ENCODE assay signal across 15 mouse cellular contexts in the genomic region with DNA sequence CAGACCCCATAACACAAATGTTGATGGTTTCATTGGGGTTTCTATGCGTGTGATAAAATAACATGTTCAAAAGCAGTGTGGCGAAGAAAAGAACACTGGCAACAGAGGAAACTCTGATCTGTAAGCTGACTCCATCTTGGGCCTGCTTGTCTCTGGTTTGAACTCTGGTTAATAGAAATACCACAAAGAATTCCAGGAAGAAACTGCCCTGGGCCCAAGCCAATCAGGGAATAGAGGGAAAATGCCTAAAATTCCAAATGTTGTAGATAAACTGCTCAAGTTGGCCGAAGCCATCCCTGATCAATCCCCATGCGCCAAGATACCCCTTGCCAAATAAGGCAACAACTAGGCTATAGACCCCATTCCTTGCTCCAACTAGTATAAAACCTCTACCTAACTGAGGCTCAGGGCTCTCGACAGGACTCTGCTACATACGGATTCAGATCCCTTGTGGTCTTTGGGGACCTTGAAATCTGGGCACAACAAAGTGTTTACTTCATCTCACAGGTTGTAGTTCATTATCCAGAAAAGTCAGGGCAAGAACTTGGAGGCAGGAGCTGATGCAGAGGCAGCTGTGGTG. TPM values are rescaled to one million over a fixed set of nuclear protein-coding genes. Genes with fewer than 3 reads are reported as not detected.
DNase-seq lines count a peak whose midpoint lies in the region; ATAC-seq lines count a peak whose summit lies in the region.
"Had no signal": no experiment of that assay in that cellular context is flagged by ENCODE, and none has a peak within 500 bp of the region (broad histone marks: within the 10 kb centered on the region; RNA-seq: fewer than 3 reads in every experiment).

No protein-coding gene starts in this region.

- no peak for ATAC-seq in erythroid progenitor cell, adult 5-6 weeks (replicated peaks; ENCODE audit: low FRiP score, poor library complexity, severe bottlenecking)
- ATAC-seq: forebrain, embryonic 15.5 days; hindbrain, postnatal 0 days had no signal

- peak; percentile 9 for DNase-seq in kidney, postnatal 14 days
- no peak for DNase-seq in kidney, postnatal 25 days
- DNase-seq in 3T3-L1 (ENCODE audit: low read depth, low spot score), result peak; percentile 73
- peak; percentile 81 for DNase-seq in NIH3T3 (ENCODE audit: low read depth)
- DNase-seq in layer of hippocampus, adult 9-11 months, result no peak
- DNase-seq: adrenal gland, adult 8-10 months; adrenal gland, postnatal 36 days; cerebellum, adult 2 months; cerebellum, postnatal 10 days; gastrocnemius, postnatal 36 days; heart, adult 2 months; heart, postnatal 4 days had no signal

RNA-seq across cellular contexts. Expression of a gene that starts 43.3 kb away (rescaled TPM):
- total RNA-seq in erythroid progenitor cell, adult 5-6 weeks (2015; ENCODE audit: low replicate concordance), result 0.84 and 7.6 TPM in 2 replicates
- 0.26 and 0.30 TPM in 2 replicates for total RNA-seq in erythroid progenitor cell, adult 5-6 weeks (2017; ENCODE audit: low replicate concordance)

Comparison
In these comparisons a context has a peak if more than half of its experiments do, and no peak if none do; other contexts are left out.
1. DNase-seq: peak in kidney, postnatal 14 days (single experiment), 3T3-L1 (single experiment) and NIH3T3 (single experiment); none in kidney, postnatal 25 days (0 of 2) and layer of hippocampus, adult 9-11 months (single experiment).